8 mouse cellular contexts compared by ENCODE assay signal in genomic region chr5:98167180-98167824, GRCm38 (mm10). TPM values are rescaled to one million over a fixed set of nuclear protein-coding genes. Genes with fewer than 3 reads are reported as not detected.
DNase-seq lines count a peak whose midpoint lies in the region; ATAC-seq lines count a peak whose summit lies in the region.

Gene Prdm8, plus strand, starts transcription at chr5:98167198.

- peak; percentile 98 for DNase-seq in cerebellum, postnatal 10 days
- peak; percentile 62 to 67 for DNase-seq in frontal cortex, postnatal 14 days (ENCODE audit: low spot score in 2 of 2)
- peak; percentile 82 to 86 for DNase-seq in left cerebral cortex, adult 18-20 months (ENCODE audit: low spot score in 2 of 2)
- DNase-seq in lung, postnatal 36 days, result peak; percentile 92
- DNase-seq in right cerebral cortex, adult 18-20 months, result peak; percentile 81
- DNase-seq in yolk sac, embryonic 10.5 days (ENCODE audit: low spot score), result peak; percentile 80

- H3K4me2 ChIP-seq in hindbrain, embryonic 12.5 days (replicated peaks), result peak within 1 kb of the TSS; percentile 73

- peaks cover 27% of the 10 kb centered on the region for H3K4me1 ChIP-seq in hindbrain, embryonic 12.5 days

- 0 out of 2 replicates have a peak within 1 kb of the TSS, but pooled peaks have one; percentile 4 for H3K27ac ChIP-seq in hindbrain, embryonic 12.5 days

- H3K27me3 ChIP-seq in hindbrain, embryonic 12.5 days, result peaks cover 70% of the 10 kb centered on the region

- under 1% methylated on average over 51 of the region's 51 CpGs for WGBS in hindbrain, embryonic 12.5 days

- no peaks in the 10 kb centered on the region for H3K9me3 ChIP-seq in hindbrain, embryonic 12.5 days (replicated peaks)

- peak; percentile 73 for ATAC-seq in activated CD4-positive, CD25-positive, alpha-beta regulatory T cell, adult 4 months
- ATAC-seq in hindbrain, embryonic 12.5 days (ENCODE audit: low FRiP score), result peak; percentile 95

- no peaks in the 10 kb centered on the region for H3K36me3 ChIP-seq in hindbrain, embryonic 12.5 days

- H3K9ac ChIP-seq in hindbrain, embryonic 12.5 days, result peak within 1 kb of the TSS; percentile 40

- peak within 1 kb of the TSS; percentile 43 for H3K4me3 ChIP-seq in hindbrain, embryonic 12.5 days

RNA-seq across cellular contexts. Expression of gene Prdm8, which starts in this region (rescaled TPM):
- not detected for polyA plus RNA-seq in activated CD4-positive, CD25-positive, alpha-beta regulatory T cell, adult 4 months (2017; shearing (Covaris generic))
- 2.8 and 3.2 TPM in 2 replicates for polyA plus RNA-seq in hindbrain, embryonic 12.5 days (2016; fragmentation: Nextera tagmentation; extraction: Ambion mirVana)
- 10 to 100 TPM; 33.4 to 34.4 TPM for total RNA-seq in left cerebral cortex, adult 18-20 months (2021)

Comparison
In these comparisons a context has a peak if more than half of its experiments do, and no peak if none do; other contexts are left out.
1. Peak in every context shown above with its lines: DNase-seq, ATAC-seq, H3K4me3 ChIP-seq and H3K27ac ChIP-seq.
2. Peak in ATAC-seq in activated CD4-positive, CD25-positive, alpha-beta regulatory T cell, adult 4 months; RNA of the gene not detected or under 1 TPM.